Mouse (Mus musculus): ENCODE measurements around the gene D10Jhu81e. TPM values are rescaled to one million over a fixed set of nuclear protein-coding genes. Genes with fewer than 3 reads are reported as not detected.
"Not testable (repeated sequence)": the region's sequence is repeated elsewhere in the genome, so short reads cannot be mapped to it uniquely, and the experiment has no call there.

Gene D10Jhu81e
- 100 to 1,000 TPM; 221 to 288 TPM for total RNA-seq (2021)
- long read RNA-seq, experiment 1, transcript D10Jhu81e-201 (7 exons, 1,378 nt) = major isoform, 266 of 295 reads
- long read RNA-seq, experiment 1, partial matches to known transcripts = 6 of 295 reads
- long read RNA-seq, experiment 1, other reads (novel, unspliced or antisense) = 23 of 295 reads
- long read RNA-seq, experiment 2, transcript D10Jhu81e-201 (7 exons, 1,378 nt) = major isoform, 39 of 48 reads
- long read RNA-seq, experiment 2, partial matches to known transcripts = 0 of 48 reads
- long read RNA-seq, experiment 2, other reads (novel, unspliced or antisense) = 9 of 48 reads

- DNase-seq = peak; percentile 100
Measured at GRCm38 (mm10) chr10:78169281-78170042, at the start of gene D10Jhu81e. TSS of gene D10Jhu81e (minus strand) at chr10:78169782.

GRCm38 (mm10) chr10:78218576-78218975, 49.0 kb upstream of the D10Jhu81e start:
- no peak for DNase-seq

GRCm38 (mm10) chr10:78216376-78217083, 46.9 kb upstream of the D10Jhu81e start:
- DNase-seq = no peak

- DNase-seq = no peak
Measured at GRCm38 (mm10) chr10:78214371-78214770, 44.8 kb upstream of the D10Jhu81e start.

- no peak for DNase-seq
Measured at GRCm38 (mm10) chr10:78211311-78211710, 41.7 kb upstream of the D10Jhu81e start.

GRCm38 (mm10) chr10:78201182-78201581, 31.6 kb upstream of the D10Jhu81e start:
- DNase-seq = no peak

GRCm38 (mm10) chr10:78192933-78193332, 23.4 kb upstream of the D10Jhu81e start:
- DNase-seq = no peak

GRCm38 (mm10) chr10:78186076-78186475, 16.5 kb upstream of the D10Jhu81e start:
- not testable (repeated sequence) for DNase-seq

- DNase-seq = no peak
Measured at GRCm38 (mm10) chr10:78185381-78185725, 15.8 kb upstream of the D10Jhu81e start.

- peak; percentile 94 to 96 for DNase-seq
Measured at GRCm38 (mm10) chr10:78184531-78185380, 15.2 kb upstream of the D10Jhu81e start, which contains the start of gene Pwp2. TSS of gene Pwp2 (minus strand) at chr10:78185149.

GRCm38 (mm10) chr10:78183577-78183976, 14.0 kb upstream of the D10Jhu81e start:
- DNase-seq = no peak

GRCm38 (mm10) chr10:78182321-78182720, 12.7 kb upstream of the D10Jhu81e start:
- no peak for DNase-seq

- DNase-seq = no peak
Measured at GRCm38 (mm10) chr10:78174474-78174873, 4.9 kb upstream of the D10Jhu81e start.

GRCm38 (mm10) chr10:78171581-78171980, 2.0 kb upstream of the D10Jhu81e start:
- DNase-seq = no peak

- DNase-seq = no peak
Measured at GRCm38 (mm10) chr10:78171057-78171456, 1.5 kb upstream of the D10Jhu81e start.

GRCm38 (mm10) chr10:78170445-78170844, 863 bp upstream of the D10Jhu81e start:
- DNase-seq = no peak

- DNase-seq = no peak
Measured at GRCm38 (mm10) chr10:78168792-78169191, 790 bp downstream of the D10Jhu81e start.

- DNase-seq = no peak
Measured at GRCm38 (mm10) chr10:78167775-78168174, 1.8 kb downstream of the D10Jhu81e start.

- DNase-seq = no peak
Measured at GRCm38 (mm10) chr10:78167333-78167732, 2.2 kb downstream of the D10Jhu81e start.

- DNase-seq = no peak
Measured at GRCm38 (mm10) chr10:78165256-78166005, 4.2 kb downstream of the D10Jhu81e start.

GRCm38 (mm10) chr10:78164786-78165185, 4.8 kb downstream of the D10Jhu81e start:
- DNase-seq = no peak
